Mouse (Mus musculus): ENCODE results near the gene Noa1. TPM values are rescaled to one million over a fixed set of nuclear protein-coding genes. Genes with fewer than 3 reads are reported as not detected.
A peak's percentile ranks its signal among the peaks of the same experiment; 100 is the strongest.

The Noa1 gene
- polyA plus RNA-seq, 1 experiment from 2014 or later = 31.3 TPM

- Histone ChIP-seq H3K4me1 (replicated peaks) (no peaks in the 10 kb centered on the region), H3K4me3 (replicated peaks) (no peak overlapping the region), H3K9me3 (no peaks in the 10 kb centered on the region), H3K36me3 (peaks cover 91% of the 10 kb centered on the region), H3K4me2 (replicated peaks) (no peak overlapping the region), H3K27ac (no peak overlapping the region), H3K9ac (replicated peaks) (no peak overlapping the region), H3K27me3 (no peaks in the 10 kb centered on the region)
- 89% methylated on average over 1 of the region's 1 CpGs for WGBS
- no peak for ATAC-seq
Observed at GRCm38 (mm10) chr5:77324936-77325335, 15.1 kb upstream of the Noa1 start.

- Histone ChIP-seq H3K4me1 (replicated peaks) (peaks cover 15% of the 10 kb centered on the region), H3K4me3 (replicated peaks) (no peak overlapping the region), H3K9ac (replicated peaks) (no peak overlapping the region), H3K27me3 (no peaks in the 10 kb centered on the region), H3K9me3 (no peaks in the 10 kb centered on the region), H3K27ac (no peak overlapping the region), H3K36me3 (peaks cover 60% of the 10 kb centered on the region), H3K4me2 (replicated peaks) (no peak overlapping the region)
- ATAC-seq = no peak
- 97% methylated on average over 6 of the region's 6 CpGs for WGBS
Observed at GRCm38 (mm10) chr5:77314986-77315385, 5.1 kb upstream of the Noa1 start.

GRCm38 (mm10) chr5:77314206-77314605 is 4.3 kb upstream of the Noa1 start:
- ATAC-seq = no peak
- Histone ChIP-seq H3K9me3 (no peaks in the 10 kb centered on the region), H3K4me1 (replicated peaks) (peaks cover 15% of the 10 kb centered on the region), H3K4me2 (replicated peaks) (no peak overlapping the region), H3K27me3 (no peaks in the 10 kb centered on the region), H3K27ac (no peak overlapping the region), H3K4me3 (replicated peaks) (no peak overlapping the region), H3K9ac (replicated peaks) (no peak overlapping the region), H3K36me3 (peaks cover 56% of the 10 kb centered on the region)
- 93% methylated on average over 4 of the region's 4 CpGs for WGBS

- Histone ChIP-seq H3K27ac (peak overlapping the region; percentile 93), H3K9me3 (no peaks in the 10 kb centered on the region), H3K4me3 (replicated peaks) (peak overlapping the region; percentile 95), H3K9ac (replicated peaks) (peak overlapping the region; percentile 91), H3K4me1 (replicated peaks) (peaks cover 33% of the 10 kb centered on the region), H3K4me2 (replicated peaks) (peak overlapping the region; percentile 100), H3K27me3 (no peaks in the 10 kb centered on the region), H3K36me3 (peaks cover 41% of the 10 kb centered on the region)
- ATAC-seq = peak; percentile 34
- WGBS = under 1% methylated on average over 71 of the region's 76 CpGs
Observed at GRCm38 (mm10) chr5:77309051-77309906, 605 bp downstream of the Noa1 start.

GRCm38 (mm10) chr5:77307821-77308553 is 1.9 kb downstream of the Noa1 start:
- peaks cover 33% of the 10 kb centered on the region for H3K4me1 ChIP-seq (replicated peaks)
- no peaks in the 10 kb centered on the region for H3K9me3 ChIP-seq

GRCm38 (mm10) chr5:77301296-77301903 is 8.5 kb downstream of the Noa1 start:
- 93% methylated on average over 6 of the region's 6 CpGs for WGBS

More at GRCm38 (mm10) chr5:77307821-77308553, 1.9 kb downstream of the Noa1 start:
- H3K27me3 ChIP-seq = no peaks in the 10 kb centered on the region
- WGBS = 85% methylated on average over 5 of the region's 5 CpGs
- H3K4me3 ChIP-seq (replicated peaks) = peak overlapping the region; percentile 95
- H3K27ac ChIP-seq = no peak overlapping the region
- ATAC-seq = no peak
- H3K4me2 ChIP-seq (replicated peaks) = peak overlapping the region; percentile 100
- H3K9ac ChIP-seq (replicated peaks) = peak overlapping the region; percentile 91
- peaks cover 36% of the 10 kb centered on the region for H3K36me3 ChIP-seq

GRCm38 (mm10) chr5:77299486-77299885 is 10.4 kb downstream of the Noa1 start:
- Histone ChIP-seq H3K27ac (no peak overlapping the region), H3K9me3 (no peaks in the 10 kb centered on the region), H3K27me3 (no peaks in the 10 kb centered on the region), H3K4me2 (replicated peaks) (no peak overlapping the region), H3K9ac (replicated peaks) (no peak overlapping the region), H3K36me3 (peaks cover 67% of the 10 kb centered on the region), H3K4me1 (replicated peaks) (no peaks in the 10 kb centered on the region), H3K4me3 (replicated peaks) (no peak overlapping the region)
- WGBS = 93% methylated on average over 2 of the region's 2 CpGs
- no peak for ATAC-seq

More at GRCm38 (mm10) chr5:77301296-77301903, 8.5 kb downstream of the Noa1 start:
- H3K36me3 ChIP-seq = peaks cover 68% of the 10 kb centered on the region
- no peak overlapping the region for H3K27ac ChIP-seq
- H3K27me3 ChIP-seq = no peaks in the 10 kb centered on the region
- no peak overlapping the region for H3K4me2 ChIP-seq (replicated peaks)
- H3K9me3 ChIP-seq = no peaks in the 10 kb centered on the region
- H3K9ac ChIP-seq (replicated peaks) = no peak overlapping the region
- no peaks in the 10 kb centered on the region for H3K4me1 ChIP-seq (replicated peaks)
- no peak for ATAC-seq
- H3K4me3 ChIP-seq (replicated peaks) = no peak overlapping the region

- Histone ChIP-seq H3K36me3 (peaks cover 90% of the 10 kb centered on the region), H3K27me3 (no peaks in the 10 kb centered on the region), H3K4me1 (replicated peaks) (no peaks in the 10 kb centered on the region), H3K27ac (no peak overlapping the region), H3K9me3 (no peaks in the 10 kb centered on the region), H3K9ac (replicated peaks) (no peak overlapping the region), H3K4me2 (replicated peaks) (no peak overlapping the region), H3K4me3 (replicated peaks) (no peak overlapping the region)
- no peak for ATAC-seq
- WGBS = 93% methylated on average over 7 of the region's 7 CpGs
Observed at GRCm38 (mm10) chr5:77292803-77293522, 16.9 kb downstream of the Noa1 start.

GRCm38 (mm10) chr5:77290606-77291005 is 19.3 kb downstream of the Noa1 start:
- Histone ChIP-seq H3K4me3 (replicated peaks) (no peak overlapping the region), H3K27ac (no peak overlapping the region), H3K4me2 (replicated peaks) (no peak overlapping the region), H3K9me3 (no peaks in the 10 kb centered on the region), H3K36me3 (peaks cover 79% of the 10 kb centered on the region), H3K27me3 (no peaks in the 10 kb centered on the region), H3K9ac (replicated peaks) (no peak overlapping the region), H3K4me1 (replicated peaks) (0 out of 2 replicates have a peak, but pooled peaks cover 3% of the 10 kb centered on the region)
- 95% methylated on average over 2 of the region's 2 CpGs for WGBS
- no peak for ATAC-seq

GRCm38 (mm10) chr5:77289686-77290085 is 20.2 kb downstream of the Noa1 start:
- Histone ChIP-seq H3K4me1 (replicated peaks) (0 out of 2 replicates have a peak, but pooled peaks cover 3% of the 10 kb centered on the region), H3K36me3 (peaks cover 70% of the 10 kb centered on the region), H3K27me3 (no peaks in the 10 kb centered on the region), H3K9ac (replicated peaks) (no peak overlapping the region), H3K4me2 (replicated peaks) (no peak overlapping the region), H3K4me3 (replicated peaks) (no peak overlapping the region), H3K9me3 (no peaks in the 10 kb centered on the region), H3K27ac (no peak overlapping the region)
- 90% methylated on average over 8 of the region's 8 CpGs for WGBS
- no peak for ATAC-seq

- peaks cover 62% of the 10 kb centered on the region for H3K36me3 ChIP-seq
Observed at GRCm38 (mm10) chr5:77287901-77288300, 22.0 kb downstream of the Noa1 start.

More at GRCm38 (mm10) chr5:77287901-77288300, 22.0 kb downstream of the Noa1 start:
- no peak overlapping the region for H3K4me2 ChIP-seq (replicated peaks)
- H3K4me1 ChIP-seq (replicated peaks) = 0 out of 2 replicates have a peak, but pooled peaks cover 3% of the 10 kb centered on the region
- H3K9ac ChIP-seq (replicated peaks) = no peak overlapping the region
- 79% methylated on average over 6 of the region's 6 CpGs for WGBS
- H3K27ac ChIP-seq = no peak overlapping the region
- no peak overlapping the region for H3K4me3 ChIP-seq (replicated peaks)
- ATAC-seq = no peak
- no peaks in the 10 kb centered on the region for H3K27me3 ChIP-seq
- no peaks in the 10 kb centered on the region for H3K9me3 ChIP-seq

All from midbrain, embryonic 13.5 days (tissue).